8 mouse cellular contexts compared by ENCODE assay signal in the genomic region with DNA sequence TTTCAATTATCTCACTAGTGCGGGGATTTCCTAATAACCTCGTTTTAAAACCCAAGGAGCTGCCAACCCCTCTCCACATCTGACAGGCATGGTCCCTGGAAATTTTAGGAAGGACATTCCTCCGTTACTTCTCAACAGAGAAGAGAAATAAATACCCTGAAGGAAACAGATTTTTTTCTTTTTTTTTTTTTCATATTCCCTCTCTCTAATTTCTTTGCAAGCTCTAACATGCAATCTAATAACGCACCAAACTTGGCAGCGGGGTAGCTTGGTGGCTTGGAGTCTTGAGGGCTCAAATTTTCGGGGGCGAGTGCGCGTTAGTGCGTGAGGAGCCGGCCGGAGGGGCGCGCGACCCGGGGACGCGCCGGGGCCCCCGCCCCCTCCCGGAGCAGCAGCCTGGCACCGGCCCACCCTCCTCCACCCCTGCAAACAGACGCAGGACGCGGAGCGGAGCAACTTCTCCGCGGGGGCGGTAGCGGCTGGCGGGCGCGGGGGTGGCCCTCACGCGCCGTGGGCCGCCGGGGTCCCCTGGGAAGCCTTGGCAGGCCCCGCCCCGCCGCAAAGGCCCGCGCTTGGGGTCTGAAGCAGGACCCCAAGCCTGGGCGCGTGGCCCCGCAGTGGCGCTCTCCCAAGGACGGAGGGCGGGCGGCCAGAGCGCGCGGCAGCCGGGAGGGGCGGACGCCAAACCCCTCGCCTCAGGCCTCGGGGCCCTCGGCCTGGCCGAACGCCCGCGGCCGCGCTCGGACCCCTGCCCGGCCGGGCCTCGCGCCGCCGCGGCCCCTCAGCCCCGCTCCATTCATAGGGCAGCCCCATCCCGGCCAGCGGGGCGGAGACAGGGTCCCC. TPM values are rescaled to one million over a fixed set of nuclear protein-coding genes. Genes with fewer than 3 reads are reported as not detected.
DNase-seq lines count a peak whose midpoint lies in the region; ATAC-seq and TF ChIP-seq lines count a peak whose summit lies in the region.

No protein-coding gene starts in this region.

- H3K27me3 ChIP-seq in ES-Bruce4 (ENCODE audit: control insufficient read depth, insufficient read depth, low read length, poor library complexity, severe bottlenecking): no peaks in the 10 kb centered on the region
- H3K27me3 ChIP-seq in forebrain, embryonic 12.5 days: 0 out of 2 replicates have a peak, but pooled peaks cover 4% of the 10 kb centered on the region
- H3K27me3 ChIP-seq in heart, embryonic 16.5 days (ENCODE audit: control insufficient read depth, insufficient read depth, low read length): no peaks in the 10 kb centered on the region

- ATAC-seq in forebrain, embryonic 12.5 days (ENCODE audit: low FRiP score): peak; percentile 72
- ATAC-seq in heart, embryonic 16.5 days (replicated peaks; ENCODE audit: extremely low read depth, insufficient read depth, low FRiP score): peak; percentile 37
- no peak for ATAC-seq in erythroid progenitor cell, adult 5-6 weeks (replicated peaks; ENCODE audit: low FRiP score, poor library complexity, severe bottlenecking)

- H3K36me3 ChIP-seq in ES-Bruce4 (ENCODE audit: control insufficient read depth, insufficient read depth, low read length, poor library complexity, severe bottlenecking): no peaks in the 10 kb centered on the region
- no peaks in the 10 kb centered on the region for H3K36me3 ChIP-seq in forebrain, embryonic 12.5 days (replicated peaks)
- no peaks in the 10 kb centered on the region for H3K36me3 ChIP-seq in heart, embryonic 16.5 days (ENCODE audit: control insufficient read depth, insufficient read depth)

- TF ChIP-seq POLR2A in ES-Bruce4 (IDR thresholded peaks at IDR 0.05; ENCODE audit: insufficient read depth, low read length): no peak

- peak; percentile 63 for DNase-seq in adrenal gland, postnatal 10 days
- DNase-seq in layer of hippocampus, adult 2 months (ENCODE audit: low spot score in 2 of 2): peak; percentile 27 to 34
- peak; percentile 63 for DNase-seq in lung, postnatal 10 days
- peak; percentile 56 for DNase-seq in right cerebral cortex, postnatal 4 days

- peak overlapping the region; percentile 94 for H3K9ac ChIP-seq in ES-Bruce4 (ENCODE audit: low read depth, poor library complexity, severe bottlenecking)
- H3K9ac ChIP-seq in forebrain, embryonic 12.5 days: peak overlapping the region; percentile 93
- H3K9ac ChIP-seq in heart, embryonic 16.5 days (ENCODE audit: low read length): peak overlapping the region; percentile 98

- no peaks in the 10 kb centered on the region for H3K9me3 ChIP-seq in ES-Bruce4 (replicated peaks; ENCODE audit: control insufficient read depth, insufficient read depth, low read length, poor library complexity, severe bottlenecking)
- H3K9me3 ChIP-seq in forebrain, embryonic 12.5 days: no peaks in the 10 kb centered on the region
- no peaks in the 10 kb centered on the region for H3K9me3 ChIP-seq in heart, embryonic 16.5 days (replicated peaks; ENCODE audit: control insufficient read depth, low read length)

- peak overlapping the region; percentile 75 for H3K4me3 ChIP-seq in ES-Bruce4 (ENCODE audit: low read depth, low read length)
- H3K4me3 ChIP-seq in forebrain, embryonic 12.5 days (replicated peaks): peak overlapping the region; percentile 95
- H3K4me3 ChIP-seq in heart, embryonic 16.5 days (ENCODE audit: low read length): peak overlapping the region; percentile 96
- H3K4me3 ChIP-seq in layer of hippocampus, adult 2 months: peak overlapping the region; percentile 85

- peak overlapping the region; percentile 60 for H3K4me2 ChIP-seq in forebrain, embryonic 12.5 days
- peak overlapping the region; percentile 69 for H3K4me2 ChIP-seq in heart, embryonic 16.5 days (ENCODE audit: low read depth, low read length)

- under 1% methylated on average over 77 of the region's 77 CpGs for WGBS in forebrain, embryonic 12.5 days
- under 1% methylated on average over 76 of the region's 77 CpGs for WGBS in heart, embryonic 16.5 days

- peak overlapping the region; percentile 45; the same call in 1 of the 2 replicates for H3K27ac ChIP-seq in ES-Bruce4 (ENCODE audit: insufficient read depth, low read length)
- peak overlapping the region; percentile 98 for H3K27ac ChIP-seq in forebrain, embryonic 12.5 days
- H3K27ac ChIP-seq in heart, embryonic 16.5 days (ENCODE audit: low read length): peak overlapping the region; percentile 98
- H3K27ac ChIP-seq in layer of hippocampus, adult 2 months: peak overlapping the region; percentile 96

- no peaks in the 10 kb centered on the region for H3K4me1 ChIP-seq in ES-Bruce4 (ENCODE audit: control insufficient read depth, insufficient read depth, low read length)
- peaks cover 27% of the 10 kb centered on the region for H3K4me1 ChIP-seq in forebrain, embryonic 12.5 days
- peaks cover 23% of the 10 kb centered on the region for H3K4me1 ChIP-seq in heart, embryonic 16.5 days (ENCODE audit: control insufficient read depth, insufficient read depth, low read length)

- no peak for TF ChIP-seq EP300 in ES-Bruce4 (IDR thresholded peaks at IDR 0.05; ENCODE audit: insufficient read depth, low read depth, low read length)

- TF ChIP-seq CTCF in ES-Bruce4 (IDR thresholded peaks at IDR 0.05; ENCODE audit: low read depth, low read length): no peak
- no peak for TF ChIP-seq CTCF in layer of hippocampus, adult 2 months (conservative IDR thresholded peaks at IDR 0.05)

RNA-seq across cellular contexts. Expression of gene Chd6, which starts 0.6 kb away (rescaled TPM):
- polyA plus RNA-seq in ES-Bruce4 (2011; ENCODE audit: insufficient read depth, insufficient read length, low read depth, missing spikeins): 75.9 and 90.4 TPM in 2 replicates
- total RNA-seq in adrenal gland, postnatal 10 days (2021): 10 to 100 TPM; 34.6 to 48.6 TPM
- polyA plus RNA-seq in forebrain, embryonic 12.5 days (2016; fragmentation: Nextera tagmentation; extraction: Ambion mirVana): 45.8 and 50.3 TPM in 2 replicates
- 18.4 and 18.8 TPM in 2 replicates for polyA plus RNA-seq in heart, embryonic 16.5 days (2015; fragmentation: Nextera tagmentation; extraction: Ambion mirVana)
- 10 to 100 TPM; 56.7 to 57.9 TPM for total RNA-seq in layer of hippocampus, adult 2 months (2021)
- 33.5 and 45.8 TPM in 2 replicates for total RNA-seq in erythroid progenitor cell, adult 5-6 weeks (2015; ENCODE audit: low replicate concordance)
- total RNA-seq in erythroid progenitor cell, adult 5-6 weeks (2017; ENCODE audit: low replicate concordance): 30.5 and 33.4 TPM in 2 replicates

Comparison
In these comparisons a context has a peak if more than half of its experiments do, and no peak if none do; other contexts are left out.
1. H3K27ac ChIP-seq: peak in every context shown above with its lines; median percentile 98 in forebrain, embryonic 12.5 days; 98 in heart, embryonic 16.5 days; 96 in layer of hippocampus, adult 2 months; 45 in ES-Bruce4.